Mouse (Mus musculus): ENCODE measurements at regions not wholly inside any gene's neighbourhood (a gene's known extent, or its start where the extent isn't known, plus 50 kb on each side); places are given as distances from the start of the nearest gene placed in this dataset.

DNA sequence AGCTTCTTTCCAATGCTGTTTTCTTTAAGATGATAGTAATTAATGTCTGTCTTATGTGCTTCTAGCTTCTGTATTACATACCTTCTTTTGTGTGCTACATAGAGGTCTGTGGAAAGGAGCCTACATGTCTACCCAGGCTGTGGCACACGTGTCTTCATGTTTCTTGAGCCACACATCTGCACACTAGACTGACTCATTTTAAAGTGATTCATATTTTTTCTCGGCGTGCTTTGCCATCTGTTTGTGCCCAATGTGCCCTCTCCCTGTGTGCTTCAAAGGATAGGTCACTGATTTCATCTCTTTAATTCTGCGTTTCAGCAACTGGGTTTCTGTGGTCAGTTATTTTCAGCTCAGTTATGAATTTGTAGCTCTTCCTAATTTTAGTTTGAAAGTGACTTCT, 377.6 kb downstream of the Cylc2 start:
- no peaks in the 10 kb centered on the region for H3K27me3 ChIP-seq (ENCODE audit: insufficient read depth, low read length)
- no peaks in the 10 kb centered on the region for H3K9me3 ChIP-seq (ENCODE audit: low read length)
- H3K4me1 ChIP-seq (ENCODE audit: insufficient read depth, low read length), result no peaks in the 10 kb centered on the region
- DNase-seq (ENCODE audit: low spot score) (no peak), ATAC-seq (no peak)
- no peak overlapping the region for H3K4me3 ChIP-seq (ENCODE audit: low read length)
- H3K36me3 ChIP-seq (ENCODE audit: insufficient read depth, low read length), result no peaks in the 10 kb centered on the region
- H3K4me2 ChIP-seq (ENCODE audit: low read depth, low read length), result no peak overlapping the region
- 67% methylated on average over 4 of the region's 4 CpGs for WGBS
- no peak overlapping the region for H3K27ac ChIP-seq
- no peak for TF ChIP-seq CTCF (IDR thresholded peaks at IDR 0.05; ENCODE audit: low read depth)
- H3K9ac ChIP-seq (replicated peaks; ENCODE audit: low read length), result no peak overlapping the region

- 84% methylated on average over 3 of the region's 3 CpGs for WGBS
Measured at GRCm38 (mm10) chr4:51597850-51598249, 381.4 kb downstream of the Cylc2 start.

GRCm38 (mm10) chr4:51599984-51600747, 383.7 kb downstream of the Cylc2 start:
- Histone ChIP-seq H3K4me1 (ENCODE audit: insufficient read depth, low read length) (no peaks in the 10 kb centered on the region), H3K36me3 (ENCODE audit: insufficient read depth, low read length) (no peaks in the 10 kb centered on the region), H3K4me2 (ENCODE audit: low read depth, low read length) (no peak overlapping the region), H3K27me3 (ENCODE audit: insufficient read depth, low read length) (no peaks in the 10 kb centered on the region), H3K9ac (replicated peaks; ENCODE audit: low read length) (no peak overlapping the region), H3K9me3 (ENCODE audit: low read length) (no peaks in the 10 kb centered on the region), H3K27ac (no peak overlapping the region), H3K4me3 (ENCODE audit: low read length) (no peak overlapping the region)
- WGBS, result 86% methylated on average over 6 of the region's 6 CpGs
- no peak for DNase-seq (ENCODE audit: low spot score)
- ATAC-seq, result no peak
- TF ChIP-seq CTCF (IDR thresholded peaks at IDR 0.05; ENCODE audit: low read depth), result no peak

More at GRCm38 (mm10) chr4:51597850-51598249, 381.4 kb downstream of the Cylc2 start:
- no peak for DNase-seq (ENCODE audit: low spot score)
- ATAC-seq, result no peak
- no peak for TF ChIP-seq CTCF (IDR thresholded peaks at IDR 0.05; ENCODE audit: low read depth)
- H3K27ac ChIP-seq, result no peak overlapping the region
- H3K9ac ChIP-seq (replicated peaks; ENCODE audit: low read length), result no peak overlapping the region
- H3K27me3 ChIP-seq (ENCODE audit: insufficient read depth, low read length), result no peaks in the 10 kb centered on the region
- no peaks in the 10 kb centered on the region for H3K36me3 ChIP-seq (ENCODE audit: insufficient read depth, low read length)
- H3K4me1 ChIP-seq (ENCODE audit: insufficient read depth, low read length), result no peaks in the 10 kb centered on the region
- no peaks in the 10 kb centered on the region for H3K9me3 ChIP-seq (ENCODE audit: low read length)
- no peak overlapping the region for H3K4me3 ChIP-seq (ENCODE audit: low read length)
- no peak overlapping the region for H3K4me2 ChIP-seq (ENCODE audit: low read depth, low read length)

GRCm38 (mm10) chr4:51627289-51627688, 410.8 kb downstream of the Cylc2 start:
- Histone ChIP-seq H3K4me3 (ENCODE audit: low read length) (no peak overlapping the region), H3K4me2 (ENCODE audit: low read depth, low read length) (no peak overlapping the region), H3K27me3 (ENCODE audit: insufficient read depth, low read length) (no peaks in the 10 kb centered on the region), H3K36me3 (ENCODE audit: insufficient read depth, low read length) (no peaks in the 10 kb centered on the region), H3K9ac (replicated peaks; ENCODE audit: low read length) (no peak overlapping the region), H3K9me3 (ENCODE audit: low read length) (no peaks in the 10 kb centered on the region), H3K27ac (no peak overlapping the region), H3K4me1 (ENCODE audit: insufficient read depth, low read length) (no peaks in the 10 kb centered on the region)
- ATAC-seq (no peak), DNase-seq (ENCODE audit: low spot score) (peak; percentile 23)
- 40% methylated on average over 3 of the region's 3 CpGs for WGBS
- TF ChIP-seq CTCF (IDR thresholded peaks at IDR 0.05; ENCODE audit: low read depth), result no peak

DNA sequence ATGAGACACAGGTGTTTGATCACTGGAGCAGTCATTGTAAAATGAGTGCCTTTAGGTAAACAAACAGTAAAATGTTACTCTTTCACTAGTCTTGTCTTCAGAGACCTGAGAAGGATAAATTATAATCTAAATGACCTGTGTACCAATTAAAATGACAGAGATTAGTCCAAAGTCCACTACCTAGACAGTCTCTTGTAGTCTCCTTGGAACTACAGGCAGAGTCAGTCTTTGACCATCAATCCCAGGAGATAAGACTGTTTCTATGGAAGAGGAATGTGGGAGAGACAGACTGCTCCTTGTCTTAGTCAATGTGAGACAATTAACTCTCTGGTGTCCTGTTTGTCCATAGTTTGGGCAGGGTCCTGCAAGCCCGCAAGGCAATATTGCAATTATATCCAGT, 417.0 kb downstream of the Cylc2 start:
- H3K4me3 ChIP-seq (ENCODE audit: low read length), result no peak overlapping the region
- no peaks in the 10 kb centered on the region for H3K9me3 ChIP-seq (ENCODE audit: low read length)
- H3K27me3 ChIP-seq (ENCODE audit: insufficient read depth, low read length), result no peaks in the 10 kb centered on the region
- no peak for ATAC-seq
- DNase-seq (ENCODE audit: low spot score), result no peak
- no peak overlapping the region for H3K4me2 ChIP-seq (ENCODE audit: low read depth, low read length)
- H3K9ac ChIP-seq (replicated peaks; ENCODE audit: low read length), result no peak overlapping the region
- no peak for TF ChIP-seq CTCF (IDR thresholded peaks at IDR 0.05; ENCODE audit: low read depth)
- H3K4me1 ChIP-seq (ENCODE audit: insufficient read depth, low read length), result no peaks in the 10 kb centered on the region
- no peaks in the 10 kb centered on the region for H3K36me3 ChIP-seq (ENCODE audit: insufficient read depth, low read length)
- 97% methylated on average over 1 of the region's 1 CpGs for WGBS
- H3K27ac ChIP-seq, result no peak overlapping the region

GRCm38 (mm10) chr4:51657325-51657724, 440.8 kb downstream of the Cylc2 start:
- no peaks in the 10 kb centered on the region for H3K27me3 ChIP-seq (ENCODE audit: insufficient read depth, low read length)
- DNase-seq (ENCODE audit: low spot score) (no peak), ATAC-seq (no peak)
- H3K4me1 ChIP-seq (ENCODE audit: insufficient read depth, low read length), result no peaks in the 10 kb centered on the region
- H3K4me2 ChIP-seq (ENCODE audit: low read depth, low read length), result no peak overlapping the region
- no peak overlapping the region for H3K27ac ChIP-seq
- 83% methylated on average over 2 of the region's 2 CpGs for WGBS
- H3K36me3 ChIP-seq (ENCODE audit: insufficient read depth, low read length), result no peaks in the 10 kb centered on the region
- H3K9me3 ChIP-seq (ENCODE audit: low read length), result no peaks in the 10 kb centered on the region
- no peak overlapping the region for H3K4me3 ChIP-seq (ENCODE audit: low read length)
- H3K9ac ChIP-seq (replicated peaks; ENCODE audit: low read length), result no peak overlapping the region
- TF ChIP-seq CTCF (IDR thresholded peaks at IDR 0.05; ENCODE audit: low read depth), result no peak

GRCm38 (mm10) chr4:51658286-51658685, 441.8 kb downstream of the Cylc2 start:
- Histone ChIP-seq H3K4me1 (ENCODE audit: insufficient read depth, low read length) (no peaks in the 10 kb centered on the region), H3K36me3 (ENCODE audit: insufficient read depth, low read length) (no peaks in the 10 kb centered on the region), H3K9me3 (ENCODE audit: low read length) (no peaks in the 10 kb centered on the region), H3K27ac (no peak overlapping the region), H3K4me3 (ENCODE audit: low read length) (no peak overlapping the region), H3K27me3 (ENCODE audit: insufficient read depth, low read length) (no peaks in the 10 kb centered on the region), H3K4me2 (ENCODE audit: low read depth, low read length) (no peak overlapping the region), H3K9ac (replicated peaks; ENCODE audit: low read length) (no peak overlapping the region)
- peak; percentile 2 for DNase-seq (ENCODE audit: low spot score)
- TF ChIP-seq CTCF (IDR thresholded peaks at IDR 0.05; ENCODE audit: low read depth), result no peak
- ATAC-seq, result no peak
